Mouse (Mus musculus) stomach, postnatal 0 days (tissue): ENCODE results near the gene Clgn. TPM values are rescaled to one million over a fixed set of nuclear protein-coding genes. Genes with fewer than 3 reads are reported as not detected.

Experiments used
- ATAC-seq: fragments of 200-750 bp; cut with Nextera tagmentation; 2 replicates; pipeline ENCODE4 v1.8.0; 2017; ENCODE audit not compliant: low FRiP score, low TSS enrichment
- DNase-seq: peaks from one replicate; pipeline ENCODE4 v3.0.0-alpha.2; 2016; ENCODE audit warnings: low spot score
- H3K27ac ChIP-seq: fragments of 300-500 bp; sonication (generic); replicated peaks from 2 replicates; pipeline ENCODE4 v1.5.1; 2014; ENCODE audit warnings: mild to moderate bottlenecking, control low read depth
- H3K27me3 ChIP-seq: fragments of 300-500 bp; sonication (generic); 2 replicates; pipeline ENCODE4 v1.6.1; 2014; ENCODE audit warnings: low read length; ENCODE audit not compliant: control insufficient read depth, insufficient read depth
- H3K36me3 ChIP-seq: fragments of 300-500 bp; sonication (generic); 2 replicates; pipeline ENCODE4 v1.6.1; 2014; ENCODE audit warnings: low read length, mixed read lengths; ENCODE audit not compliant: control insufficient read depth, insufficient read depth
- H3K4me1 ChIP-seq: fragments of 300-500 bp; sonication (generic); replicated peaks from 2 replicates; pipeline ENCODE4 v1.6.1; 2014; ENCODE audit warnings: antibody characterized with exemption; ENCODE audit not compliant: control insufficient read depth, insufficient read depth
- H3K4me2 ChIP-seq: fragments of 300-500 bp; sonication (generic); replicated peaks from 2 replicates; pipeline ENCODE4 v1.6.1; 2014; ENCODE audit warnings: low read depth, mild to moderate bottlenecking, control low read depth, moderate library complexity
- H3K4me3 ChIP-seq: fragments of 300-500 bp; sonication (generic); 2 replicates; pipeline ENCODE4 v1.5.1; 2014; ENCODE audit warnings: low read depth, low read length, control low read depth
- H3K9ac ChIP-seq: fragments of 300-500 bp; sonication (generic); 2 replicates; pipeline ENCODE4 v1.6.1; 2014; ENCODE audit warnings: mild to moderate bottlenecking, low read length, control low read depth, mixed read lengths
- H3K9me3 ChIP-seq: fragments of 300-500 bp; sonication (generic); 2 replicates; pipeline ENCODE4 v1.6.1; 2016; ENCODE audit warnings: low read length; ENCODE audit not compliant: control insufficient read depth
- CTCF ChIP-seq: IDR thresholded peaks from 2 replicates; pipeline ENCODE4 v1.5.1; 2016; ENCODE audit warnings: antibody characterized with exemption, low read depth, mild to moderate bottlenecking, moderate library complexity
- EP300 ChIP-seq: optimal IDR thresholded peaks from 2 replicates; pipeline ENCODE3; 2016; ENCODE audit warnings: antibody characterized with exemption
- WGBS: fragments of 180-500 bp; shearing (Covaris S2); extraction: QIAGEN DNeasy Blood & Tissue Kit; methylation state at CpG from one replicate; pipeline ENCODE4 v1.1.7; 2014; 5-methylcytosine and 5-hydroxymethylcytosine counted together
- polyA plus RNA-seq: library from polyadenylated mRNA; unstranded; fragments of >200 nt; fragmentation: Nextera tagmentation; extraction: Ambion mirVana; gene quantifications from 2 replicates; pipeline ENCODE4 v1.2.1, GENCODE M21; 2015

Gene Clgn
- 0.19 and 0.27 TPM in 2 replicates for polyA plus RNA-seq

GRCm38 (mm10) chr8:83389316-83390005 is at the start of gene Clgn:
Gene Clgn, plus strand, starts transcription at chr8:83389867.
- WGBS: 4% methylated on average over 41 of the region's 41 CpGs

GRCm38 (mm10) chr8:83342076-83342475 is 47.6 kb upstream of the Clgn start:
- DNase-seq (no peak), ATAC-seq (no peak)
- no peaks in the 10 kb centered on the region for H3K27me3 ChIP-seq
- no peaks in the 10 kb centered on the region for H3K36me3 ChIP-seq
- no peak overlapping the region for H3K4me2 ChIP-seq
- no peaks in the 10 kb centered on the region for H3K9me3 ChIP-seq
- TF ChIP-seq CTCF (no peak), EP300 (no peak)
- H3K27ac ChIP-seq: no peak overlapping the region
- no peak overlapping the region for H3K9ac ChIP-seq
- no peaks in the 10 kb centered on the region for H3K4me1 ChIP-seq
- WGBS: 86% methylated on average over 3 of the region's 3 CpGs
- H3K4me3 ChIP-seq: no peak overlapping the region

More at GRCm38 (mm10) chr8:83389316-83390005, at the start of gene Clgn:
- Histone ChIP-seq H3K9ac (no peak within 1 kb of the TSS), H3K4me2 (peak within 1 kb of the TSS; percentile 55), H3K4me1 (no peaks in the 10 kb centered on the region), H3K9me3 (no peaks in the 10 kb centered on the region), H3K27me3 (peaks cover 6% of the 10 kb centered on the region), H3K4me3 (peak within 1 kb of the TSS; percentile 33), H3K36me3 (no peaks in the 10 kb centered on the region), H3K27ac (no peak within 1 kb of the TSS)
- ATAC-seq: peak; percentile 35; the same call in 1 of the 2 replicates
- TF ChIP-seq CTCF: no peak
- no peak for TF ChIP-seq EP300
- peak; percentile 56 for DNase-seq

- Histone ChIP-seq H3K4me1 (no peaks in the 10 kb centered on the region), H3K4me3 (no peak overlapping the region)
Observed at GRCm38 (mm10) chr8:83342693-83343092, 47.0 kb upstream of the Clgn start.

GRCm38 (mm10) chr8:83348263-83348662 is 41.4 kb upstream of the Clgn start, which contains the start of gene Mgat4d:
Gene Mgat4d, plus strand, starts transcription at chr8:83348471.
- no peaks in the 10 kb centered on the region for H3K4me1 ChIP-seq
- H3K4me2 ChIP-seq: no peak within 1 kb of the TSS
- H3K27me3 ChIP-seq: no peaks in the 10 kb centered on the region
- ATAC-seq (no peak), DNase-seq (no peak)
- no peak within 1 kb of the TSS for H3K4me3 ChIP-seq
- no peak within 1 kb of the TSS for H3K27ac ChIP-seq
- no peaks in the 10 kb centered on the region for H3K9me3 ChIP-seq
- TF ChIP-seq EP300: no peak
- no peaks in the 10 kb centered on the region for H3K36me3 ChIP-seq
- 74% methylated on average over 16 of the region's 18 CpGs for WGBS
- no peak within 1 kb of the TSS for H3K9ac ChIP-seq

More at GRCm38 (mm10) chr8:83342693-83343092, 47.0 kb upstream of the Clgn start:
- Histone ChIP-seq H3K4me2 (no peak overlapping the region), H3K27me3 (no peaks in the 10 kb centered on the region), H3K27ac (no peak overlapping the region), H3K36me3 (no peaks in the 10 kb centered on the region), H3K9me3 (no peaks in the 10 kb centered on the region), H3K9ac (no peak overlapping the region)
- DNase-seq (no peak), ATAC-seq (no peak)
- TF ChIP-seq CTCF: peak; percentile 71
- TF ChIP-seq EP300: no peak

GRCm38 (mm10) chr8:83351315-83351714 is 38.4 kb upstream of the Clgn start:
- Histone ChIP-seq H3K27ac (no peak overlapping the region), H3K9me3 (no peaks in the 10 kb centered on the region), H3K36me3 (no peaks in the 10 kb centered on the region), H3K4me2 (no peak overlapping the region), H3K4me1 (no peaks in the 10 kb centered on the region), H3K4me3 (no peak overlapping the region), H3K27me3 (no peaks in the 10 kb centered on the region), H3K9ac (no peak overlapping the region)
- no peak for ATAC-seq
- no peak for DNase-seq
- 93% methylated on average over 2 of the region's 2 CpGs for WGBS
- TF ChIP-seq CTCF (no peak), EP300 (no peak)

GRCm38 (mm10) chr8:83363156-83363769 is 26.4 kb upstream of the Clgn start:
- Histone ChIP-seq H3K27me3 (no peaks in the 10 kb centered on the region), H3K9me3 (no peaks in the 10 kb centered on the region), H3K27ac (no peak overlapping the region), H3K9ac (no peak overlapping the region), H3K36me3 (no peaks in the 10 kb centered on the region), H3K4me1 (no peaks in the 10 kb centered on the region), H3K4me3 (no peak overlapping the region), H3K4me2 (no peak overlapping the region)
- DNase-seq (no peak), ATAC-seq (no peak)
- TF ChIP-seq EP300 (no peak), CTCF (no peak)
- WGBS: 60% methylated on average over 7 of the region's 7 CpGs
